Mouse (Mus musculus) gastrocnemius, postnatal 14 days (tissue): ENCODE data around the gene Mical1. TPM values are rescaled to one million over a fixed set of nuclear protein-coding genes. Genes with fewer than 3 reads are reported as not detected.

ENCODE experiments used
- DNase-seq: peaks from one replicate; pipeline ENCODE4 v3.0.0; 2021; ENCODE audit warnings: mixed read lengths
- intact Hi-C: fragments of 180-260 bp; cut with DNase I; formaldehyde crosslinking; loops from one replicate; pipeline ENCODE4 v1.15.1; 2025; ENCODE audit warnings: low total_unique reads
- long read RNA-seq, 2 experiments: library from polyadenylated mRNA; stranded (forward); transcript quantifications; one replicate each; pipeline ENCODE4 v2.0.0; 2021
- total RNA-seq, 2 experiments: library from RNA; stranded (reverse); gene quantifications; 2 replicates each; pipeline ENCODE4 v1.2.3; 2021

Mical1 gene
- total RNA-seq, result 10 to 100 TPM; 10.5 to 15.5 TPM
- long read RNA-seq, experiment 1, partial matches to known transcripts, result 3 of 11 reads
- long read RNA-seq, experiment 1, other reads (novel, unspliced or antisense), result 7 of 11 reads
- long read RNA-seq, experiment 2, partial matches to known transcripts, result 4 of 12 reads
- long read RNA-seq, experiment 2, other reads (novel, unspliced or antisense), result 6 of 12 reads

DNA sequence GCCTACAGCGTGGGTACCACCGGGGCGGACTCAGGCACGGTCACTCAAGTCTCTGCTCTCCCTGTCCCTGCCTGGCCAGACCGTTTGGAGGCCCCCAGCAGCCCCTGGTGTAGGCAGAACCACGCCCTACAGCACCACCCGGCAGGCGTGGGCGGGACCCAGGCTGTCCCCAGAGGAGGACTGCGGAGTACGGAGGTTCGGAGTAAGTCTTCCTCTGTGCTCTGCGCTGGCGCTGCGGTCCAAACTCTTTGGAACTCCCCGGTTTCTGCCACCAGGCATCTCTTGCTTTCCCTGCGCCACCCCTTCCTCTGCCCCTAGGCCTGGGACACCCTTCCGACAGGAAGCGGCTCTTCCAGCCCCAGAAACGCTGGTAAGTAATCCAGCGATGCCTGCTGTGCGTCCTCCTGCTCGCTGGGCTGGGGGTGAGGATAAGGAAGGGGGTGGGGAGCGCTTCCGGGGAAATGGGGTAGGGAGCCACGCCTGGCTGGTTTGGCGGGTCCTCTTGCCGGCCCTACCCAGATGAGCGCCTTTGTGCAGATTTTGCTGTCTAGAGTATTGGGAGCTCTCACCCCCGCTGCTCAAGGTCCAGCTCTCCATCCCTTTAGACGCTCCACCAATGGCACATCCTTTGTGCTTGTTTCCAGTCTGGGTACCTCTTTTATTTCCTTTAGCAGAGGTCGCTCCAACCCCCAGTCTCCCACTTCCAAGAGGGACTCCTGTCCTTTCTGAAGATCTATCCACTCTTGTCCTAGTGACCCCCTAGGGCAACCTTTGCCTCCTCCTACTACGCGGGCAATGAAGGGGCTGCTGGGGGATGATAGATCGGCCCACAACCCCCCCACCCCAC, at the start of gene Mical1:
TSS of gene Mical1 (plus strand) at position 144 of the 847 bp plus-strand sequence.
- intact Hi-C loops, result no loop called here
- DNase-seq, result peak; percentile 69

DNA sequence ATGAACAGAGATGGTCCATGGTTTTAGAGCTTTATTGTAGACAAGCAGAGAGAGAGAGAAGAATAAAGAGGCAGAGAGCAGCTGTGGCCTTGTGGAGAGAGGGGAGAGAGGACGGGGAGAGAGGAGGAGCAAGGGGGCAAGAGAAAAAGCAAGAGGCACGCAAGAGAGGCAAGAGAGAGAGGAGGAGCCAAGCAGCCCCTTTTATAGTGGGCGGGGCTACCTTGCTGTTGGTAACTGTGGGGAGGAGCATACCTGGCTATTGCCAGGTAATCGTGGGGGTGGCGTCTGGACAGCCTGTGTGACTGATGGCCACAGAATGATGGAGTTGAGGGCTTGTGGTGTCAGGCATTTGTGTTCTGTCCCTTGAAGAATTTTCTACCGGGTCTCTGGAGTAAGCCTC, 49.7 kb upstream of the Mical1 start:
- intact Hi-C loops, result loop anchor here (10.0 kb wide), 1 partner anchor 258 kb away; no protein-coding TSS in a partner anchor
- DNase-seq, result no peak

DNA sequence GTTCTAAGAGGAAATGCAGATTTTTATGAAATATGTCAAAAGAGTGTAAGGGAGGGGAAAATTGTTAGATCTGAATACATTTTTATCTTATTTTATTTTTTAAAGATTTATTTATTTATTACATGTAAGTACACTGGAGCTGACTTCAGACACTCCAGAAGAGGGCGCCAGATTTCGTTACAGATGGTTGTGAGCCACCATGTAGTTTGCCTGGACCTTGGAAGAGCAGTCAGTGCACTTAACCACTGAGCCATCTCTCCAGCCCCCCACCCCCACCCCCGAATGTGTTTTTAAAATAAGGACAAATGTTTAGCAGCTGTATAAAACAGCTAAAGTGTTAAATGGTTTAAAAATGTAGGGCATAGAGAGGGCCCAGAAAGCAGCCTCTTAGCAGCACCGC, 41.5 kb upstream of the Mical1 start:
- peak; percentile 58 for DNase-seq
- intact Hi-C loops, result no loop called here

DNA sequence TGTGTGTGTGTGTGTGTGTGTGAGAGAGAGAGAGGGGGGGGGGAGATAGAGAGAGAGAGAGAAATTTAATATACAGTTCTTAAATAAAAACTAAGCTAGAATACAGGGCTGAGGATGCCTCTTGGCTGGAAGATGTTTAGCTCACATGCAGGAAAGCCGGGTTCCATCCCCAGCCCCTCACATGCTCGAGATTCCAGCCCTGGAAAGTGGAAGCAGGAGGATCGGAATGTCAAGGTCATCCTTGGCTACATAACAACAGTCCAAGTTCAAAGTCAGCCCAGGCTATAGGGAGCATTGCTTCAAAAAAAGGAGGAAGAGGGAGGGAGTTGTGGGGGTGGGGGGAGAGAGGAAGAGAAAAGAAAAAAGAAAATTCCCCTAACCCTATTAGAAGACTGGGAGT, 41.0 kb upstream of the Mical1 start:
- DNase-seq, result no peak
- intact Hi-C loops, result no loop called here

DNA sequence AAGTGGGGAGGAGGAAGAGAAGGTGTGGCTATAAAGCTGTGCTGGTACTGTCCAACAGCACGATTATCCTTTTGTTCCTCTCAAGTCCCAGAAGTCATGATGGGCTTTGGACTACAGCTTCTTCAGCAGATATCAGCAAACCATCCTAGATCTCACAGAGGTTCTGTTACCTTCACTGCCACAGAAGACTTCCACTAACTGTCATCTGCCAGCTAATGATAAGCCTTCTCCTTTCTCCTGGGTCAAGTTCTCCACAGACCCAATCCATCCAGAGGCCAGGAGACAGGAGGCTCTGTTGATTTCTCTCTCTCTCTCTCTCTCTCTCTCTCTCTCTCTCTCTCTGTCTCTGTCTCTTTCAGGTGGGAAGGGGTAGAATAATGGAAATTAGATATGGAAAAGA, 27.9 kb upstream of the Mical1 start:
- intact Hi-C loops, result no loop called here
- no peak for DNase-seq

DNA sequence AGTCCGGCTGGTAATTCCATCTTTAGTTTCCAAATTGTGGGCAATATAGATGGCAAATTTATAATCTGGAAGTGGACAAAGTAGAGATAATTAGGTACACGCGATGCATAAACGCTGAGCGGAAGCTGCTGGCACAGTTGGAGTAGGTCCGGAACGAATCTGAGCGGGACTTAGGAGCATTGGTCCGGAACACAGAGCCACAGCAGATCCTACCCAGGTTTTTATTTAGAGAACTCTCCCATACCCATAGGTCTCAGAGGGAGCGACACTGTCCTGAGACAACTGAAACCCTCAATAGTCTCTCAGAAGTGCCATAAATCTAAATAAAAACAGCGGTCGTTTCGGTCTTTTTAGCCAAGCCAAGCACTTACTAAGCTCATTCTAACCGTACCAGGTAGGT, 26.4 kb upstream of the Mical1 start:
- intact Hi-C loops, result loop anchor here (10.0 kb wide), 1 partner anchor 55 kb away; no protein-coding TSS in a partner anchor
- DNase-seq, result no peak

DNA sequence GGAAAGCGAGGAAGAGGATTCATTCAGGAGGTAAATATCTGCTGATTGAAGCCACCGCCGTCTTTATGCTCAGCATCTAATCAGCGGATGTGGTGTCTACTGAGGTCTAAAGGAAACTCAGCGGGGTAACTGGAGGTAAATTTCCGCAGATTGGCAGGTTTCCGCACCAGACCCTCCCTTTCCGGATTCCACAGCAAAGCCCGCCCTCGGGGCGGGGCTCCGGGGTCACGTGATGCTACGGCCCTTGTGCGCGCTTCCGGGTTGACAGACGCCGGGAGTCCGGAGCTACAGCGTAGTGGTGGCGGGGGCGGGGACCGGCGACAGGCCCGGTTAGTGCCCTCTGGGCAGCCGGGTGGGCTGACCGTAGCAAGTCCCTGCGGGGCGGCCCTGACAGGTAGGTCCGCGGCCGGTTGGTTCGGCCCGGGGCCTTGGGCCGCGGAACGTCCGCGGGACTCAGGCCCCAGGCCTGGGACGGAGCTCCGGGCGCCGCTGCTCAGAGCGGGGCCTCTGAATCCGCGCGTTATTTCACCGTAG, 25.9 kb upstream of the Mical1 start, which contains the start of gene Zbtb24:
TSS of gene Zbtb24 (plus strand) at position 247 of the 534 bp plus-strand sequence.
- intact Hi-C loops, result loop anchor here (10.0 kb wide), 1 partner anchor 55 kb away; no protein-coding TSS in a partner anchor
- peak; percentile 93 for DNase-seq

DNA sequence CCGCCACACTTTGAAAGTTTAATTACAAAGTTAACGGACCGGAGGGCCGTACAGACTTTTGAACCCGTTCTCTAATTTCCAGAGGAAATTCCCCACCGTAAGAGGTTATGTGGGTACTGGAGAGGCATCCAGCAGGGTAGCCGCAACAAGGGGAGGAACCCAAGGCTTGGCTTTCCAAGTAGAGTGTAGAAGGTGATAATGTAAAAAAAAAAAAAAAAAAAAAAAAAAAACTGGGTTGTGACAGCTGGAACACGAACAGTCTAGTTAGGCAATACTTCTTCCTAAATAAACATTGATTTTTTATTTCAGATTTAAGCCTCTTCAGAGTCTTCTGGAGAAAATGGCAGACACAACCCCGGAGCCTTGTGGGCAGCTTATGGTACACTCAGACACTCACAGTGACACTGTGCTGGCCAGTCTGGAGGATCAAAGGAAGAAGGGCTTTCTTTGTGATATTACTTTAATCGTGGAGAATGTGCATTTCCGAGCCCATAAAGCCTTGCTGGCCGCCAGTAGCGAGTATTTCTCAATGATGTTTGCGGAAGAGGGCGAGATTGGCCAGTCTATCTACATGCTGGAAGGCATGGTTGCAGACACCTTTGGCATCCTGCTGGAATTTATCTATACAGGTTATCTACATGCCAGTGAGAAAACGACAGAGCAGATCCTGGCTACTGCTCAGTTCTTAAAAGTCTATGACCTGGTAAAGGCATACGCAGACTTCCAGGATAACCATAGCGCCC, 25.2 kb upstream of the Mical1 start:
- intact Hi-C loops, result loop anchor here (10.0 kb wide), 1 partner anchor 54 kb away; no protein-coding TSS in a partner anchor
- no peak for DNase-seq

DNA sequence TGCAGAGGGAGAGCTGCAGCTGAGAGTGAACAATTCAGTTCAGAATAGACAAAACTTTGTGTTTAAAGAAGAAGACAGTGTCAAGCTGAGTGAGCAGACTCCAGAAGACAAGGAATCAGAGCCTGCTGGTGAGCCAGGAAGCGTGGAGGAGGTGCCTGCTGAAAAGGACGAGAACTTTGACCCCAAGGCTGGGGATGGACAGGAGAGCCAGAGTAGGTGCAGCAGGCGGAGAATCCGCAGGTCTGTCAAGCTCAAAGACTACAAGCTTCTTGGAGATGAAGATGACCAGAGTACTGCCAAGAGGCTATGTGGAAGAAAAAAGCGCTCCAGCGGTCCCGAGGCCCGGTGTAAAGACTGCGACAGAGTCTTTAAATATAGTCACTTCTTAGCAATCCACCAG, 24.5 kb upstream of the Mical1 start:
- intact Hi-C loops, result loop anchor here (10.0 kb wide), 1 partner anchor 53 kb away; no protein-coding TSS in a partner anchor
- DNase-seq, result no peak

DNA sequence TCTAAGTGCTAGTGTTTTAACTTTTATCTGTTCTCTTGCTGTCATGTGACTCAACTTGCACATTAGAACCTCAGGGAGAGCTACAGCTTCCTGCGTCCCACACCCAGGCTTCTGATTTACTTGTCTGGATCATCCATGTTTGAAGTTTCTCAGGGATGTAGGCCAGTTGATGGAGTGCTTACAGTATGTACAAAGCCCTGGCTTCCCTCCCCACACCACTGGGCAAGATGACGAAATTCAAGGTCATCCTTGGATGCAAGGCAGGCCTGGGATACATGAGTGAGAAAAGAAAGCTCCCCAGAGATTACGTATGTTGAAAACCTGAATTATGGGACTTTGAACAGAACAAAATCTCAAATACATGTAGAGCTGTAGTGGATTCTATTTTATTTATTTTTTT, 23.3 kb upstream of the Mical1 start:
- intact Hi-C loops, result loop anchor here (10.0 kb wide), 1 partner anchor 52 kb away; no protein-coding TSS in a partner anchor
- no peak for DNase-seq

DNA sequence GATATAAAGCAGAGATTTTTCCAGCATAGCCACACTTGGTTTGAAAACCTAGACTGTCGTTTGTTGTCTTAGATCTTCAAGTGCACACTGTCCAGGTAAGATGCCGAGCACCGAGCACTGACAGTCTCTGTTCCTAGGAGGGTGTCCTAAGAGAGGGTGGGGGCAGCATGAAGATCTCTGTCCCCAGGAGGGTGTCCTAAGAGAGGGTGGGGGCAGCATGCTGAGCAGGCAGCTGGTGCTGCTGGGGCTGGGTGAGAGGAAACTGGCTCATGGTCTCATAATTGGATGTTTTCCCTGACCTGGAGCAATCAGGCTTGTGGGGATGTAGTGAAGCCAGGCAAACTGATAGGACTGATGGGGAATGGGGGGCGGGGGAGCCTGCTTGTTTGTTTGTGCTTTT, 16.1 kb upstream of the Mical1 start:
- intact Hi-C loops, result loop anchor here (10.0 kb wide), 1 partner anchor 45 kb away; no protein-coding TSS in a partner anchor
- no peak for DNase-seq

DNA sequence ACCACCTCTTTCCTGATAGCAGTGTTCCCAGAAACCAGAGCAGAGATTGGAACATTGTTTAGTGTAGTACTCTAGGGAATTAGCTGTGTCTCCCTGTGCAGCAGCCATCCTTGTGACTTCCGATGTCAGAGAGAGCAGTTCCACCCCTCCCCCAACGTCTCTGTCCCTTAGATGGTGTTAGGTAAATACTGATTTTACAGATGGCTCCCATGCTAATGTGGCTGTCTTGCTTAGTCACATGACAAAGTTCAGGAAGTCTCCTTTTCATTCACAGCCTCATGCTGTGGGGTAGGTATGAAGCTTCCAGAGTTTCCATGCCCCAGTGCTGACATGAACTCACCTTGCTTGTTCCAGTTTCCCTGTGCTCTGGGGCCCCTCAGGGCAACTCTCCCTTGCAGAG, 15.6 kb upstream of the Mical1 start:
- intact Hi-C loops, result no loop called here
- DNase-seq, result no peak

DNA sequence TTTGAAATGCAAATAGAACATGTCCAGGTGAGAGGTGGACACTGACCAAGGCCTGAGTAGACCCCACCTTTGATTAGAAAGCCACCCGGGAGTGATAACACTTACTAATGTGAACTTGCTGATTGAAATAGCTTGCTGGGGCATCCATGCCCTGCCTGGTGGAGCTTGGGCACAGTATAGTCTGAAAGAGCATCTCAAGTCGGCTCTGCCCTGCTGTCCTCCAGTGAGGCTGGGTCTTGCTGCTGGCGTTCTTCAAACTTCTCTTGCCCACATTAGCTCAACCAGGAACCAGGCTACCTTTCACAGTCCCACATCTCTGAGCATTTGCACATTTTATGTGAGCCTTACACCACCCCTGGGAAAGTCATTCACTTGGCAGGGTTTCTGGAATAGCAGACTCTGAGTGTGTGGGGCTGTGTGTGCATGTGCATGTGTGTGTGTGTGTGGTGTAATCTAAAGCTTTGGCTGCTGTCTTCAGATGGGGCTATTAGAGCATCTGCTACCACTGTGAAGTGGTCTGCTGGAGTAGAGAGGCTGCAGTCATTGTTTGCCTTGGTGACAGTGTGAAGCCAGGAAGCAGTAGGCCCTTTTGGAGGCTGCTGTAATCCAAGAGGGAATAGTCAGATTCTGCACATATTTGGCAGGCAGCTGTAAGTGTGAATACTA, 14.9 kb upstream of the Mical1 start:
- intact Hi-C loops, result no loop called here
- DNase-seq, result no peak

DNA sequence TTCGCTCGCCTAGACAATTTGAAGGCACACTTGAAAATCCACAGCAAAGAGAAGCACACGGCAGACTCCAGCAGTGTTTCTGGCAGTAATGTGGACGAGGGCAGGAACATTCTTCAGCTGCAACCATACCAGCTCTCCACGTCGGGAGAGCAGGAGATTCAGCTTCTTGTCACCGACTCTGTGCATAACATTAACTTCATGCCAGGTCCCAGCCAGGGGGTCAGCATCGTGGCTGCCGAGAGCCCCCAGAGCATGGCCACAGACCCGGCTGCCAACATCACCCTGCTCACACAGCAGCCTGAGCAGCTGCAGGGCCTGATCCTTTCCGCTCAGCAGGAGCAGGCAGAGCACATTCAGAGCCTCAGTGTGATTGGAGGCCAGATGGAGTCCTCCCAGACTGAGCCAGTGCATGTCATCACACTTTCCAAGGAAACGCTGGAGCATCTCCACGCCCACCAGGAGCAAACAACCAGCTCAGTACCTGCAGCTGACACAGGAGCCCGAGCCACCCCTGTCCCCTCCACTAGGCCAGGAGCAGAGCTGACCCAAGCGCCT, 11.6 kb upstream of the Mical1 start:
- DNase-seq, result no peak
- intact Hi-C loops, result no loop called here

DNA sequence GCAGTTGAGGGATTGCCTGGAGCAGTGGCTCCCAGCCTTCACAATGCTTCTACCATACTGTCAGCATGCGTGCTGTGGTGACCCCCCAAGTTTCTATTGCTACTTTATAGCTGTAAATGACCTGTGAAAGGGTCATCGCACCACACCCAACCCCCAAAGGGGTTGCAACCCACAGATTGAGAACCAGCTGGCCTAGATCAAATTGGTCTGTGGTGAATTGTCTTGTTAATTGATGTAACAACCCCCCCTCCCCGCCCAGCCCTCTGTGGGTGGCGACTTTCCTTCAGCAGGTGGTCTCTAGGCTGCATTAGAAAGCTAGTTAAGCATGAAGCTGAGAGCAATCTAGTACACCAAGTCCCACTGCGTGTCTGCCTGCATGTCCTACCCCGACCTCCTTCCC, 8.8 kb upstream of the Mical1 start:
- intact Hi-C loops, result no loop called here
- DNase-seq, result no peak

DNA sequence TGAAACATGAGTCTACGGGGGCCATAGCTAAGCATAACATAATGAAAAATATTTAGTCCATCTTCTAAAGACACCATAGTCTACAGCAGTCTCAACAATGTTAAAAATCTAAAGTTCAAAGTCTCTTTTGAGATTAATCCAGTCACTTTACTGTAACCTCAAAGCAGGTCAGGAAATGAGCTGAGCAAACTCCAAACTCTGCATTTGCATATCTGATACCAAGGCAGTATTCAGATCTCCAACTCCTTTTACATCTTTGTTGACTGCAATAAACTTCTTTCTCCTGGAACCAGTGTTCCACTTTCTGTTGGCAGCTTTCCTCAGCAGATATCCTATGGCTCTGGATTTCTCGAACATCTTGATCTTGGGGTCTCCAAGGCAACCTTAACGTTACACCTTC, 5.4 kb upstream of the Mical1 start:
- DNase-seq, result no peak
- intact Hi-C loops, result no loop called here

DNA sequence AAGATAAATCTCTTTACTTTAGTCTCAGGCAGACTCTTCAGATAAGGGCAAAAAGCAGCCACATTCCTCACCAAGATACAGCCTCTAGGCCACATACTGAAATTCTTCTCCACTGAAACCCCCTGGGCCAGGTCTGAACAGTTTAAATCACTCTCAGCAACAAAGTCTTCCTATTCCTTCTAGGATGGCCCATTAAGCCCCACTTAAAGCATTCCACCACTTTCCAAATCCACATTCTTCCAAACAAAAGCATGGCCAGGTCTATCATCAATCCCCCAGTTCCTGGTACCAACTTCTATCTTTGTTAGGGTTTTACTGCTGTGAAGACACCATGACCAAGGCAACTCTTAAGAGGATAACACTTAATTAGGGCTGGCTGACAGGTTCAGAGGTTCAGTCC, 3.6 kb upstream of the Mical1 start:
- no peak for DNase-seq
- intact Hi-C loops, result no loop called here

DNA sequence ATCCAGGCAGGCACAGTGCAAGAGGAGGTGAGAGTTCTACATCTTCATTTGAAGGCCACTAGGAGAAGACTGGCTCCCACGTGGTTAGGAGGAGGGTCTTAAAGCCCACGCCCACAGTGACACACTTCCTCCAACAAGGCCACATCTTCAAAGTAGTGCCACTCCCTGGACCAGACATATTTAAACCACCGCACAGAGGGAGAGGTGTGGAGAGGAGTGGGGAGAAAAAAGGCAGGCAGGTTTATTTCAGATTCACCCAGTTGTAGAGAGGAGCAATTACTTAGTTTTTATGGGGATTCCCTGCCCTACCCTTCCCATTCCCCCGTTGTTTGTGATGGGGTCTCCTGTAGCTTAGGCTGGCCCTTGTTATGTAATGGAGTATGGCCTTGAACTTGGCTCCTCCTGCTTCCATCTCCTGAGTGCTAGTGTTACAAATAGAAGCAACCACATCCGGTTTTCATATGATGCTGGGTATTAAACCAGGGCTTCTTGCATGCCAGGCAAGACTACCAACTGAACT, 3.1 kb upstream of the Mical1 start:
- no peak for DNase-seq
- intact Hi-C loops, result no loop called here
